Mouse (Mus musculus) testis, adult 2 months (tissue): ENCODE results near the gene Tmem19. TPM values are rescaled to one million over a fixed set of nuclear protein-coding genes. Genes with fewer than 3 reads are reported as not detected.

Source experiments
- H3K27ac ChIP-seq: fragments of 200-500 bp; 2 replicates; pipeline ENCODE4 v1.5.1; 2012; ENCODE audit warnings: low read depth, low read length; ENCODE audit not compliant: control insufficient read depth, insufficient read depth
- H3K27me3 ChIP-seq: fragments of 200-500 bp; 2 replicates; pipeline ENCODE4 v1.6.1; 2012; ENCODE audit warnings: mild to moderate bottlenecking, low read length, moderate library complexity; ENCODE audit not compliant: control insufficient read depth, insufficient read depth
- H3K36me3 ChIP-seq: fragments of 200-500 bp; 2 replicates; pipeline ENCODE4 v1.6.1; 2012; ENCODE audit warnings: mild to moderate bottlenecking, low read length; ENCODE audit not compliant: control insufficient read depth, insufficient read depth
- H3K4me1 ChIP-seq: fragments of 200-500 bp; 2 replicates; pipeline ENCODE4 v1.6.1; 2012; ENCODE audit warnings: low read length; ENCODE audit not compliant: control insufficient read depth, insufficient read depth
- H3K4me3 ChIP-seq: fragments of 200-500 bp; 2 replicates; pipeline ENCODE4 v1.5.1; 2012; ENCODE audit warnings: low read depth, mild to moderate bottlenecking, low read length, moderate library complexity, mixed read lengths; ENCODE audit not compliant: control insufficient read depth
- CTCF ChIP-seq: fragments of 200-500 bp; IDR thresholded peaks from 2 replicates; pipeline ENCODE4 v1.5.1; 2012; ENCODE audit warnings: low read depth, mild to moderate bottlenecking, inconsistent platforms, low read length, moderate library complexity; ENCODE audit not compliant: control insufficient read depth, insufficient read depth, insufficient replicate concordance
- POLR2A ChIP-seq: fragments of 200-500 bp; IDR thresholded peaks from 2 replicates; pipeline ENCODE4 v1.6.1; 2012; ENCODE audit warnings: low read depth, mild to moderate bottlenecking, inconsistent platforms, low read length, moderate library complexity; ENCODE audit not compliant: control insufficient read depth
- polyA plus RNA-seq: library from polyadenylated mRNA; depleted of rRNA; stranded (reverse); fragments of >200 nt; gene quantifications from 2 replicates; pipeline ENCODE4 v1.2.3, GENCODE M21; 2012

Tmem19 gene
- polyA plus RNA-seq, 1 experiment, result 6.8 TPM

DNA sequence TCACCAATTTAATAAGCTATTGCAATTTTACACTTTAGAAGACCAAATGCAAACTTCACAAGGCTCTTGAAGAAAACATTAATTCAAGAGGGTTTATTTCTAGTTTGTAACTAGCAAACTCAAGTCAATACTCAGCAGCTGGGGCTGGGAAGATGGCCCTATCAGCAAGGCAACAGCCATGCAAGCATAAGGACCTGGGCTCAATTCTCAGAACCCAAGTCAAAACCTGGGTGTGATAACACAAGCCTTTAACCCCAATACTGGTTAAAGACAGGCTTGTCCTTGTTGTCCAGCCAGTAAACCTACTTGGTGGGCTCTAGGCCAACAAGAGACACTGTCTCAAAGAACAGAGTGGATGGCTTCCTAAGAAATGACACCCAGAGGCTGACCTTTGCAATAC, 15.9 kb downstream of the Tmem19 start:
- Histone ChIP-seq H3K4me1 (peaks cover 4% of the 10 kb centered on the region; the same call in 1 of the 2 replicates), H3K27ac (no peak overlapping the region), H3K36me3 (no peaks in the 10 kb centered on the region), H3K4me3 (no peak overlapping the region), H3K27me3 (no peaks in the 10 kb centered on the region)
- TF ChIP-seq POLR2A (no peak), CTCF (no peak)

GRCm38 (mm10) chr10:115342771-115343425, 19.4 kb downstream of the Tmem19 start:
- Histone ChIP-seq H3K36me3 (no peaks in the 10 kb centered on the region), H3K27ac (no peak overlapping the region)
- TF ChIP-seq POLR2A (no peak), CTCF (no peak)

DNA sequence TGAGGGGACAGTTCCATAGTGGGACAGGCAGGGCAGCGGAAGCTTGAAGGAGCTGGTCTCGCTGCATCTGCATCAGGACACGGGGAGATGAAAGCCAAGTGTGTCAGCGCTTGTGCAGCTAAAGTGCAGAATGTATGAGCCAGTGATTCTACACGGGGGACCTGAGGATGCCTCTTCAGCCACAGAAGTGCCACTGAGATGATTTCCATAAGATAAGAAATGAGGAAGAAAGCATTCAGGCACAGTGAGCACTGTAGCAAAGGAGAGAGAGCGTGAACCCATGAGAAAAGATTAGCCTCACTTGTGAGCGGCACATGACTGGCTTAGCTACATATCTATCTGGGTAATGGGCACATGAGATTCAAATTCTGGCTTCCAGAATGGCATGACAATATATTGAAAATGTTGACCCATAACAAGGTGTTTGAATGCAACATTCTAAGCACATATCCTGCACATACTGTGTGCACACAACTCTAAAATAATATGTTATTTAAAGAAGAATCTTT, 22.4 kb downstream of the Tmem19 start:
- Histone ChIP-seq H3K27ac (no peak overlapping the region), H3K4me1 (peaks cover 4% of the 10 kb centered on the region; the same call in 1 of the 2 replicates)
- TF ChIP-seq CTCF (no peak), POLR2A (no peak)

More at GRCm38 (mm10) chr10:115342771-115343425, 19.4 kb downstream of the Tmem19 start:
- H3K27me3 ChIP-seq, result no peaks in the 10 kb centered on the region
- no peak overlapping the region for H3K4me3 ChIP-seq
- peaks cover 4% of the 10 kb centered on the region; the same call in 1 of the 2 replicates for H3K4me1 ChIP-seq

GRCm38 (mm10) chr10:115336901-115337300, 25.4 kb downstream of the Tmem19 start:
- H3K36me3 ChIP-seq, result no peaks in the 10 kb centered on the region
- H3K27ac ChIP-seq, result no peak overlapping the region
- TF ChIP-seq CTCF (no peak), POLR2A (no peak)
- H3K4me3 ChIP-seq, result no peak overlapping the region
- no peaks in the 10 kb centered on the region for H3K27me3 ChIP-seq
- no peaks in the 10 kb centered on the region for H3K4me1 ChIP-seq

More for the DNA sequence above, 22.4 kb downstream of the Tmem19 start:
- H3K27me3 ChIP-seq, result no peaks in the 10 kb centered on the region
- H3K4me3 ChIP-seq, result no peak overlapping the region
- no peaks in the 10 kb centered on the region for H3K36me3 ChIP-seq

DNA sequence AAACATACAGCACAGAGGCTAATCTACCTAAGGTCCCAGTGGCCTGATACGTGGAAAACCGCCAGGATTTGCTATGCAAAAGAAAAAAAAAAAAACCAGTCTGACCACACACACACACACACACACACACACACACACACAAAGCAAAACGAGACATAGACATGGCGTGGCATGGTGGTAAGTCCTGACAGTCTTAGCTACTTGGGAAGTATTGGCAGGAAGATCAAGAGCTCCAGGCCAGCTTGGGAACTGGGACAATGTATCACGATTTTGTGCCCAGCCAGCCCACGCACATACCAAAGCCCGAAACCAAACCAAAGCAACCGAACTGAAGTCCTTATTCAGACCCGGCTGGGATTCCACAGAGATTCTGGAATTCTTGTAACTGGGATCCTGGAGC, 28.8 kb downstream of the Tmem19 start:
- Histone ChIP-seq H3K4me1 (no peaks in the 10 kb centered on the region), H3K27me3 (no peaks in the 10 kb centered on the region), H3K36me3 (no peaks in the 10 kb centered on the region), H3K27ac (no peak overlapping the region), H3K4me3 (no peak overlapping the region)
- TF ChIP-seq CTCF (no peak), POLR2A (no peak)

- no peak for TF ChIP-seq POLR2A
- Histone ChIP-seq H3K4me1 (no peaks in the 10 kb centered on the region; the same call in 1 of the 2 replicates), H3K27me3 (no peaks in the 10 kb centered on the region), H3K36me3 (no peaks in the 10 kb centered on the region), H3K27ac (no peak overlapping the region), H3K4me3 (no peak overlapping the region)
Observed at GRCm38 (mm10) chr10:115332997-115333396, 29.3 kb downstream of the Tmem19 start.

DNA sequence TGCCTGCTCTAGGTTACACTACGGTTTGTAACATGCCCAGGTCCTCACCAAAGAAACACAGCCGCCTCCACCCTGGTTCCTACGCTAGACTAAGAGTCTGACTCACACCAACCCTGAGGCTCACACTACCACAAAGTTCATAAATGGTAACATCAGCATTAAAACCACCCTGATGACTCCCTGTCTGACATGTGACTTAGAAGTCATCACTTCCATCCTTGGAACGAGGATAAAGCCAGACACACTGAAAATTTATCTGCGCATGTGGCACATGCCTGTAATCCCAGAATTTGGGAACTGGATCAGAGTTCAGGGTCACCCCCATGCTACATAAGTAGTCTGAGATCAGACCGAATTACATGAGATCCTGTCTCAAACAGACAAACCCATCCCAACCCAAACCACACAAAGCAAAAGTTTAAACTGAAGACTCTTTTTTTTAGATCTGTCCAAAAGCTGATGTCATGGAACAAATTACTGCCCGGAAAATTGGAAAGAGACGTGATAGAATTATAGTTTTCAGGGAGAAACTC, 29.8 kb downstream of the Tmem19 start:
- Histone ChIP-seq H3K4me1 (peaks cover 2% of the 10 kb centered on the region; the same call in 1 of the 2 replicates), H3K4me3 (no peak overlapping the region), H3K27me3 (no peaks in the 10 kb centered on the region), H3K27ac (no peak overlapping the region), H3K36me3 (no peaks in the 10 kb centered on the region)
- no peak for TF ChIP-seq POLR2A
- TF ChIP-seq CTCF, result no peak

GRCm38 (mm10) chr10:115329010-115329530, 33.2 kb downstream of the Tmem19 start:
- Histone ChIP-seq H3K36me3 (no peaks in the 10 kb centered on the region), H3K4me3 (no peak overlapping the region), H3K4me1 (peaks cover 2% of the 10 kb centered on the region; the same call in 1 of the 2 replicates), H3K27ac (no peak overlapping the region), H3K27me3 (no peaks in the 10 kb centered on the region)
- no peak for TF ChIP-seq CTCF
